Mouse (Mus musculus) G1E (cell line): ENCODE results near the gene Pou3f3.

ENCODE experiments used
- CTCF ChIP-seq: IDR thresholded peaks from 2 replicates; pipeline ENCODE4 v1.5.1; 2012; ENCODE audit warnings: low read depth, low read length, inconsistent platforms, mixed read lengths
- GATA1 ChIP-seq: IDR thresholded peaks from 2 replicates; pipeline ENCODE4 v1.6.1; 2012; ENCODE audit warnings: borderline replicate concordance, low read length, inconsistent platforms, mixed read lengths
- TAL1 ChIP-seq: conservative IDR thresholded peaks from 2 replicates; pipeline ENCODE4 v1.6.1; 2012; ENCODE audit warnings: low read depth, low read length, inconsistent platforms, mixed read lengths

- TF ChIP-seq CTCF: no peak
- no peak for TF ChIP-seq GATA1
- no peak for TF ChIP-seq TAL1
Observed at GRCm38 (mm10) chr1:42710995-42711394, 15.4 kb downstream of the Pou3f3 start.
